Mouse (Mus musculus): Measurements from ENCODE around the gene Btbd6. TPM values are rescaled to one million over a fixed set of nuclear protein-coding genes. Genes with fewer than 3 reads are reported as not detected.

The Btbd6 gene
- polyA plus RNA-seq, 1 experiment from 2014 or later: 26.4 TPM

GRCm38 (mm10) chr12:112961428-112961827 is 14.9 kb upstream of the Btbd6 start:
- 91% methylated on average over 7 of the region's 7 CpGs for WGBS
- Histone ChIP-seq H3K4me1 (ENCODE audit: control insufficient read depth, insufficient read depth, low read length) (no peaks in the 10 kb centered on the region), H3K27ac (replicated peaks; ENCODE audit: low read depth, low read length) (no peak overlapping the region), H3K4me2 (ENCODE audit: low read depth, severe bottlenecking) (no peak overlapping the region), H3K9ac (ENCODE audit: low read length) (no peak overlapping the region), H3K9me3 (ENCODE audit: control insufficient read depth, low read length) (no peaks in the 10 kb centered on the region), H3K36me3 (ENCODE audit: control insufficient read depth, insufficient read depth, low read length) (peaks cover 39% of the 10 kb centered on the region), H3K27me3 (ENCODE audit: control insufficient read depth, insufficient read depth, low read length) (no peaks in the 10 kb centered on the region), H3K4me3 (ENCODE audit: low read depth, low read length) (no peak overlapping the region)
- DNase-seq (ENCODE audit: low spot score): no peak
- no peak for ATAC-seq (ENCODE audit: insufficient number of reproducible peaks, low FRiP score, low TSS enrichment, low read depth)

- H3K9me3 ChIP-seq (ENCODE audit: control insufficient read depth, low read length): no peaks in the 10 kb centered on the region
- H3K4me2 ChIP-seq (ENCODE audit: low read depth, severe bottlenecking): no peak overlapping the region
- 89% methylated on average over 5 of the region's 5 CpGs for WGBS
- H3K4me1 ChIP-seq (ENCODE audit: control insufficient read depth, insufficient read depth, low read length): no peaks in the 10 kb centered on the region
- ATAC-seq (ENCODE audit: insufficient number of reproducible peaks, low FRiP score, low TSS enrichment, low read depth) (no peak), DNase-seq (ENCODE audit: low spot score) (no peak)
- no peak overlapping the region for H3K27ac ChIP-seq (replicated peaks; ENCODE audit: low read depth, low read length)
- no peak overlapping the region for H3K4me3 ChIP-seq (ENCODE audit: low read depth, low read length)
- no peaks in the 10 kb centered on the region for H3K27me3 ChIP-seq (ENCODE audit: control insufficient read depth, insufficient read depth, low read length)
- H3K36me3 ChIP-seq (ENCODE audit: control insufficient read depth, insufficient read depth, low read length): peaks cover 39% of the 10 kb centered on the region
- no peak overlapping the region for H3K9ac ChIP-seq (ENCODE audit: low read length)
Measured at GRCm38 (mm10) chr12:112961872-112962271, 14.4 kb upstream of the Btbd6 start.

GRCm38 (mm10) chr12:112965783-112966182 is 10.5 kb upstream of the Btbd6 start:
- no peaks in the 10 kb centered on the region for H3K4me1 ChIP-seq (ENCODE audit: control insufficient read depth, insufficient read depth, low read length)
- no peak overlapping the region for H3K9ac ChIP-seq (ENCODE audit: low read length)
- no peaks in the 10 kb centered on the region for H3K9me3 ChIP-seq (ENCODE audit: control insufficient read depth, low read length)
- no peak overlapping the region for H3K27ac ChIP-seq (replicated peaks; ENCODE audit: low read depth, low read length)
- H3K27me3 ChIP-seq (ENCODE audit: control insufficient read depth, insufficient read depth, low read length): no peaks in the 10 kb centered on the region
- H3K4me2 ChIP-seq (ENCODE audit: low read depth, severe bottlenecking): no peak overlapping the region
- 92% methylated on average over 13 of the region's 13 CpGs for WGBS
- peaks cover 40% of the 10 kb centered on the region for H3K36me3 ChIP-seq (ENCODE audit: control insufficient read depth, insufficient read depth, low read length)
- DNase-seq (ENCODE audit: low spot score): no peak
- no peak overlapping the region for H3K4me3 ChIP-seq (ENCODE audit: low read depth, low read length)
- ATAC-seq (ENCODE audit: insufficient number of reproducible peaks, low FRiP score, low TSS enrichment, low read depth): no peak

- peaks cover 34% of the 10 kb centered on the region for H3K36me3 ChIP-seq (ENCODE audit: control insufficient read depth, insufficient read depth, low read length)
- no peaks in the 10 kb centered on the region for H3K27me3 ChIP-seq (ENCODE audit: control insufficient read depth, insufficient read depth, low read length)
- H3K9ac ChIP-seq (ENCODE audit: low read length): no peak overlapping the region
- H3K4me3 ChIP-seq (ENCODE audit: low read depth, low read length): no peak overlapping the region
- WGBS: 63% methylated on average over 8 of the region's 8 CpGs
- H3K4me1 ChIP-seq (ENCODE audit: control insufficient read depth, insufficient read depth, low read length): no peaks in the 10 kb centered on the region
- H3K27ac ChIP-seq (replicated peaks; ENCODE audit: low read depth, low read length): no peak overlapping the region
- no peaks in the 10 kb centered on the region for H3K9me3 ChIP-seq (ENCODE audit: control insufficient read depth, low read length)
- ATAC-seq (ENCODE audit: insufficient number of reproducible peaks, low FRiP score, low TSS enrichment, low read depth) (no peak), DNase-seq (ENCODE audit: low spot score) (no peak)
- H3K4me2 ChIP-seq (ENCODE audit: low read depth, severe bottlenecking): no peak overlapping the region
Measured at GRCm38 (mm10) chr12:112968943-112969342, 7.3 kb upstream of the Btbd6 start.

DNA sequence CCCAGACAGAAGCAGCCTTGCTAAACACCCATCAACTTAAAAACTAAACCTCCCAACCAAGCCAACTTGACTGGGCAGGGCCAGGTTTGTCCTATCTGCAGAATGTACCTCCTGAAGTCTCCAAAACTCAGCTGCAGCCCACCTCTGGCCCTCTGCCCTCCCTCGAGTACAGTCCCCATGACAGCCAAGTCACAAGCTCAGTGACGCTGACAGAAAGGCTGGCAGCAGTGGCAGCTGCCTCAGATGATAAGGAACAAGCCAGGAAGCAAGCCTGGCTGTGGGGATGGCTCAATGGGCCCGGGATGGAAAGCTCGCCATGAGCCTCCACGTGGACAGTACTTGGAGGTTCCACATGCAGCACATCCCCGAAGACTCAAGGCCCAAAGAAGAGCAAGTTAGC is 6.7 kb upstream of the Btbd6 start:
- no peak overlapping the region for H3K4me2 ChIP-seq (ENCODE audit: low read depth, severe bottlenecking)
- H3K27me3 ChIP-seq (ENCODE audit: control insufficient read depth, insufficient read depth, low read length): no peaks in the 10 kb centered on the region
- H3K9me3 ChIP-seq (ENCODE audit: control insufficient read depth, low read length): no peaks in the 10 kb centered on the region
- H3K4me3 ChIP-seq (ENCODE audit: low read depth, low read length): no peak overlapping the region
- no peaks in the 10 kb centered on the region for H3K4me1 ChIP-seq (ENCODE audit: control insufficient read depth, insufficient read depth, low read length)
- H3K36me3 ChIP-seq (ENCODE audit: control insufficient read depth, insufficient read depth, low read length): peaks cover 30% of the 10 kb centered on the region
- no peak overlapping the region for H3K27ac ChIP-seq (replicated peaks; ENCODE audit: low read depth, low read length)
- DNase-seq (ENCODE audit: low spot score): no peak
- ATAC-seq (ENCODE audit: insufficient number of reproducible peaks, low FRiP score, low TSS enrichment, low read depth): no peak
- no peak overlapping the region for H3K9ac ChIP-seq (ENCODE audit: low read length)
- WGBS: 94% methylated on average over 6 of the region's 6 CpGs

GRCm38 (mm10) chr12:112974736-112975135 is 1.5 kb upstream of the Btbd6 start:
- WGBS: 92% methylated on average over 9 of the region's 9 CpGs
- H3K9ac ChIP-seq (ENCODE audit: low read length): no peak overlapping the region
- H3K27ac ChIP-seq (replicated peaks; ENCODE audit: low read depth, low read length): no peak overlapping the region
- H3K4me3 ChIP-seq (ENCODE audit: low read depth, low read length): no peak overlapping the region
- peaks cover 34% of the 10 kb centered on the region for H3K36me3 ChIP-seq (ENCODE audit: control insufficient read depth, insufficient read depth, low read length)
- DNase-seq (ENCODE audit: low spot score) (no peak), ATAC-seq (ENCODE audit: insufficient number of reproducible peaks, low FRiP score, low TSS enrichment, low read depth) (no peak)
- H3K9me3 ChIP-seq (ENCODE audit: control insufficient read depth, low read length): no peaks in the 10 kb centered on the region
- peaks cover 9% of the 10 kb centered on the region for H3K4me1 ChIP-seq (ENCODE audit: control insufficient read depth, insufficient read depth, low read length)
- H3K27me3 ChIP-seq (ENCODE audit: control insufficient read depth, insufficient read depth, low read length): no peaks in the 10 kb centered on the region
- no peak overlapping the region for H3K4me2 ChIP-seq (ENCODE audit: low read depth, severe bottlenecking)

DNA sequence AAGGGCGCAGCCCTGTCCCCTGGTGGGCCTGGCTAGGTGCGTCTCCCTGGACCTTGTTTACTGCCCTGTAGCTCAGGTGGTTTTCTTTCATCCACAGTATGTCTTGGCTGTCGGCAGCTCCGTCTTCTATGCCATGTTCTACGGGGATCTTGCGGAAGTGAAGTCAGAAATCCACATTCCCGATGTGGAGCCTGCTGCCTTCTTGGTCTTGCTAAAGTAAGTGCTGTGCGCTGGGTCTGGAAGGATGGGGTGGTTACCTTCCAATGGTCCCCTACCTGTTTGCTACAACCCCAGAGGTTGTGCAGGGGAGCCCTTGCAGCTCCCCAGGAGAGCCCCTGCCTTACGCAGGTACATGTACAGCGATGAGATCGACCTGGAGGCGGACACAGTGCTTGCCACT is 874 bp downstream of the Btbd6 start:
- no peaks in the 10 kb centered on the region for H3K27me3 ChIP-seq (ENCODE audit: control insufficient read depth, insufficient read depth, low read length)
- DNase-seq (ENCODE audit: low spot score) (peak; percentile 34), ATAC-seq (ENCODE audit: insufficient number of reproducible peaks, low FRiP score, low TSS enrichment, low read depth) (no peak; the same call in 1 of the 2 replicates)
- peaks cover 37% of the 10 kb centered on the region for H3K36me3 ChIP-seq (ENCODE audit: control insufficient read depth, insufficient read depth, low read length)
- peak overlapping the region; percentile 82 for H3K4me3 ChIP-seq (ENCODE audit: low read depth, low read length)
- WGBS: 46% methylated on average over 12 of the region's 12 CpGs
- no peak overlapping the region; the same call in 1 of the 2 replicates for H3K27ac ChIP-seq (replicated peaks; ENCODE audit: low read depth, low read length)
- peak overlapping the region; percentile 61 for H3K4me2 ChIP-seq (ENCODE audit: low read depth, severe bottlenecking)
- peaks cover 9% of the 10 kb centered on the region for H3K4me1 ChIP-seq (ENCODE audit: control insufficient read depth, insufficient read depth, low read length)
- peak overlapping the region; percentile 89 for H3K9ac ChIP-seq (ENCODE audit: low read length)
- H3K9me3 ChIP-seq (ENCODE audit: control insufficient read depth, low read length): no peaks in the 10 kb centered on the region; the same call in 1 of the 2 replicates

DNA sequence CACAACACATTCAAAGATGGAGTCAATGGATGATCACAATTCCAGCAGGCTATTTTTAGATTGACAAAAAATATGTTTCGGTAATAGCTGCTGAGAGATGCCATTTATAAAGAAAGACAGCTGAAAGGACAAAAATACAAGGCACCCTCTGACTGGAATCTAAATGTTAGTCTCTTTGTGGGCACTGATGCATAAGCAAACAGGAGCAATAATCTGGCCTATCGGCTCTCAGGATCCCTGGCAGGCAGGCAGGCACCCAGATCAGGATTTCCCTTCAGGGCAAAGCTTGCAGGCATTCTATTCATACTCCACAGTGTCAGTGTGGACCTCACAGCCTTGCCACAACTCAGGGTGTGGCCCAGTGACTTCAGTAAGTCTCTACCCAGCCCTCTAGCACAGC is 5.7 kb downstream of the Btbd6 start:
- H3K27me3 ChIP-seq (ENCODE audit: control insufficient read depth, insufficient read depth, low read length): no peaks in the 10 kb centered on the region
- peaks cover 5% of the 10 kb centered on the region for H3K4me1 ChIP-seq (ENCODE audit: control insufficient read depth, insufficient read depth, low read length)
- WGBS: 93% methylated on average over 2 of the region's 2 CpGs
- ATAC-seq (ENCODE audit: insufficient number of reproducible peaks, low FRiP score, low TSS enrichment, low read depth): no peak
- H3K27ac ChIP-seq (replicated peaks; ENCODE audit: low read depth, low read length): no peak overlapping the region
- H3K9ac ChIP-seq (ENCODE audit: low read length): no peak overlapping the region
- no peak for DNase-seq (ENCODE audit: low spot score)
- H3K36me3 ChIP-seq (ENCODE audit: control insufficient read depth, insufficient read depth, low read length): peaks cover 33% of the 10 kb centered on the region
- H3K9me3 ChIP-seq (ENCODE audit: control insufficient read depth, low read length): no peaks in the 10 kb centered on the region; the same call in 1 of the 2 replicates
- no peak overlapping the region for H3K4me3 ChIP-seq (ENCODE audit: low read depth, low read length)
- no peak overlapping the region for H3K4me2 ChIP-seq (ENCODE audit: low read depth, severe bottlenecking)

GRCm38 (mm10) chr12:112985346-112985745 is 9.1 kb downstream of the Btbd6 start:
- Histone ChIP-seq H3K27me3 (ENCODE audit: control insufficient read depth, insufficient read depth, low read length) (no peaks in the 10 kb centered on the region), H3K36me3 (ENCODE audit: control insufficient read depth, insufficient read depth, low read length) (peaks cover 18% of the 10 kb centered on the region), H3K4me1 (ENCODE audit: control insufficient read depth, insufficient read depth, low read length) (no peaks in the 10 kb centered on the region), H3K9me3 (ENCODE audit: control insufficient read depth, low read length) (no peaks in the 10 kb centered on the region; the same call in 1 of the 2 replicates), H3K4me3 (ENCODE audit: low read depth, low read length) (no peak overlapping the region), H3K27ac (replicated peaks; ENCODE audit: low read depth, low read length) (no peak overlapping the region), H3K4me2 (ENCODE audit: low read depth, severe bottlenecking) (no peak overlapping the region), H3K9ac (ENCODE audit: low read length) (no peak overlapping the region)
- no peak for DNase-seq (ENCODE audit: low spot score)
- ATAC-seq (ENCODE audit: insufficient number of reproducible peaks, low FRiP score, low TSS enrichment, low read depth): no peak
- 92% methylated on average over 6 of the region's 6 CpGs for WGBS
